Mouse (Mus musculus): ENCODE results near the gene Ubtd1.

The Ubtd1 gene

GRCm38 (mm10) chr19:41981595-41981927 lies at the start of gene Ubtd1:
Gene Ubtd1 (plus strand): TSS chr19:41981763.
- no peak for DNase-seq (ENCODE audit: low spot score)

GRCm38 (mm10) chr19:41932686-41933085 lies 48.9 kb upstream of the Ubtd1 start:
- peak; percentile 7 for DNase-seq (ENCODE audit: low spot score)

GRCm38 (mm10) chr19:41933179-41934086 lies 48.1 kb upstream of the Ubtd1 start, which contains the start of the genes Exosc1 and Zdhhc16:
Gene Exosc1 (minus strand): TSS chr19:41933423.
Gene Zdhhc16 (plus strand): TSS chr19:41933480.
- peak; percentile 95 for DNase-seq (ENCODE audit: low spot score)

GRCm38 (mm10) chr19:41934124-41934523 lies 47.4 kb upstream of the Ubtd1 start:
- DNase-seq (ENCODE audit: low spot score) = no peak

GRCm38 (mm10) chr19:41935921-41936320 lies 45.6 kb upstream of the Ubtd1 start:
- DNase-seq (ENCODE audit: low spot score) = no peak

- no peak for DNase-seq (ENCODE audit: low spot score)
These were observed 43.0 kb upstream of the Ubtd1 start for GRCm38 (mm10) chr19:41938539-41938938.

GRCm38 (mm10) chr19:41943841-41944240 lies 37.7 kb upstream of the Ubtd1 start:
- DNase-seq (ENCODE audit: low spot score) = no peak

- DNase-seq (ENCODE audit: low spot score) = no peak
These were observed 29.3 kb upstream of the Ubtd1 start for GRCm38 (mm10) chr19:41952287-41952686.

GRCm38 (mm10) chr19:41953574-41953973 lies 28.0 kb upstream of the Ubtd1 start:
- no peak for DNase-seq (ENCODE audit: low spot score)

GRCm38 (mm10) chr19:41969618-41970017 lies 11.9 kb upstream of the Ubtd1 start:
- no peak for DNase-seq (ENCODE audit: low spot score)

- no peak for DNase-seq (ENCODE audit: low spot score)
These were observed 7.4 kb upstream of the Ubtd1 start for GRCm38 (mm10) chr19:41973891-41974794.

- no peak for DNase-seq (ENCODE audit: low spot score)
These were observed 1.1 kb upstream of the Ubtd1 start for GRCm38 (mm10) chr19:41980422-41980818.

- DNase-seq (ENCODE audit: low spot score) = peak; percentile 99
These were observed 556 bp upstream of the Ubtd1 start, which contains the start of gene Mms19 for GRCm38 (mm10) chr19:41980819-41981594. Gene Mms19 (minus strand): TSS chr19:41981157.

GRCm38 (mm10) chr19:41981931-41982790 lies 598 bp downstream of the Ubtd1 start:
- DNase-seq (ENCODE audit: low spot score) = no peak

GRCm38 (mm10) chr19:41982791-41983150 lies 1.2 kb downstream of the Ubtd1 start:
- no peak for DNase-seq (ENCODE audit: low spot score)

- DNase-seq (ENCODE audit: low spot score) = no peak
These were observed 4.4 kb downstream of the Ubtd1 start for GRCm38 (mm10) chr19:41985994-41986393.

- no peak for DNase-seq (ENCODE audit: low spot score)
These were observed 5.6 kb downstream of the Ubtd1 start for GRCm38 (mm10) chr19:41987206-41987605.

- no peak for DNase-seq (ENCODE audit: low spot score)
These were observed 8.2 kb downstream of the Ubtd1 start for GRCm38 (mm10) chr19:41989810-41990209.

GRCm38 (mm10) chr19:41991926-41992477 lies 10.4 kb downstream of the Ubtd1 start:
- no peak for DNase-seq (ENCODE audit: low spot score)

- DNase-seq (ENCODE audit: low spot score) = no peak
These were observed 11.4 kb downstream of the Ubtd1 start for GRCm38 (mm10) chr19:41992971-41993370.

- no peak for DNase-seq (ENCODE audit: low spot score)
These were observed 11.9 kb downstream of the Ubtd1 start for GRCm38 (mm10) chr19:41993484-41993883.

Measured in spleen, adult 12 weeks (tissue).